Mouse (Mus musculus) cerebellum, adult 11-12 months (tissue): ENCODE results near the gene Rps18.
A peak's percentile ranks its signal among the peaks of the same experiment; 100 is the strongest.
"Not testable (repeated sequence)": the region's sequence is repeated elsewhere in the genome, so short reads cannot be mapped to it uniquely, and the experiment has no call there.

Experiments
- DNase-seq: peaks from one replicate; pipeline ENCODE4 v3.0.0; 2022

Rps18 gene

DNA sequence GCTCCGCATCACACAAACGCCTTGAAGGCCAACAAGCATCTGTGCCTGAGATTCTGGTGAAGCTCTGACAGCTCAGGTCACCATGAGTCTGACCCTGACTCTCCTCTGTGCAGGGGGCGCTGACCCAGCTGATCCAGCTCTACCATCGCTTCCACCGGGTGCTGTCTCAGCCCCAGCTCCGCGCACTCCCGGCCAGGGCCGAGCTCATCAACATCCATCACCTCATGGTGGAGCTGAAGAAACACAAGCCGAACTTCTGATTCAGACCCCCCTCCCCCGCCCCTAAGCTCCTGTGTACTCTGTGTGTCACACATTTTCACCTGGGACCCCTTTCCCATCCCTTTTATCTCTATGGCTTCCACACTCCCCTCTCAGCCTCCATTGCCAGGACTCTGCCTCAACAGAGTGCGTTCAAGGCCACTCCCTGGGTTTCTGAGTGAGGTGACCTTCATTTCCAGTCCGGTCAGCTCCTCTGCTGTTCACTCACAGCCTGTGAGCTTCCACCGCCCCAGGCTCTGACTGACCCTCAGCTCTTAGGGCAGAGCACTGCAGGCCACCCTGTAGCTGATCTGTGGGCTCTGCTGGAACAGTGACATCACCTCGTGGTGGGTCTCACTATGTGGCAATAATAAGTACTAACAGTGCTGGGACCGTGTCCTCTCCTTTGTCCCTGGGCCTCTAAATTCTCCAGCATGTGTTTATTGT lies 10.2 kb upstream of the Rps18 start:
- DNase-seq, result no peak

DNA sequence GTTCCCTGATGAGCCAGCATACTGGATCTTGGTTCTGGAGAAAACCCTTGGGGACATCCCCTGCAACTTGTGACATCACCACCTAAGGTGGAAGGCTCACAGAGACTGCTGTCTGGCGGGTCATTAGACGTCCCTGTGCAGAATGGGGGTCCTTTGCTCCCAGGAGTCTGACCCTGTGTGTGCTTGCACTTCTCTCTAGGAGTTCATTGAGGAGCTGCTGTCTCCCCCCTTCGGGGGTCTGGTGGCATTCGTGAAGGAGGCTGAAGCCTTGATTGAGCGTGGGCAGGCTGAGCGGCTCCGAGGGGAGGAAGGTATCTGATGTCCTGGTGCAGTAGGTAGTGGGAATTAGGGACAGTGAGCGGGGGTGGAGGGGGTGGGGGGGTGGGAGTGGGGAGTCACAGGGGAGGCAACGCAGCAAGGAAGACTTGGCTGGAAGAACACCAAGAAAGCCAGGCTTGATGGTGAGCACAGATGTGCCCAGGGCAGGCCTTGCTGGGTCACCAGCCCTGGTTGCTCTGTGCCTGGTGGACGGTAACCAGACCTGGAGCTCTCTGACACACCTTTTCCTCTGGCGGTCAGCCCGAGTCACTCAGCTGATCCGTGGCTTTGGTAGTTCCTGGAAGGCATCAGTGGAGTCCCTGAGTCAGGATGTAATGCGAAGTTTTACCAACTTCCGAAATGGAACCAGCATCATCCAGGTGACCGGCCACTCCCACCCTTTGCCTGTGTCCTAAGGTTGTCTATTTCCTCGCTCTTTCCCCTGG lies 9.5 kb upstream of the Rps18 start:
- DNase-seq, result no peak

DNA sequence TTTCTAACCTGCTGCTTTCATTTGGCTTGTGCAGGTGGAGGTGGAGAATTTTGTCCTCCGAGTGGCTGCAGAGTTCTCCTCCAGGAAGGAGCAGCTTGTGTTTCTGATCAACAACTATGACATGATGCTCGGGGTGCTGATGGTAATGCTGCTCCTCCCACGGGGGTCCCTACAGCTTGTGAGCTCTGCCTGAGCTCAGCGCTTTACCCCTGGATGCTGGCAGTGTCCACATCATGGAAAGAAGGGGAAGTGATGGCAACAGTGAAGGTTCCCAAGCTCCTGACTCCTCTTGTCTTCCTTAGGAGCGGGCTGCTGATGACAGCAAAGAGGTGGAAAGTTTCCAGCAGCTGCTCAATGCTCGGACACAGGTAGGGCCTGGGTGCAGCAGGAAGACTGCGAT lies 7.1 kb upstream of the Rps18 start:
- DNase-seq, result no peak

DNA sequence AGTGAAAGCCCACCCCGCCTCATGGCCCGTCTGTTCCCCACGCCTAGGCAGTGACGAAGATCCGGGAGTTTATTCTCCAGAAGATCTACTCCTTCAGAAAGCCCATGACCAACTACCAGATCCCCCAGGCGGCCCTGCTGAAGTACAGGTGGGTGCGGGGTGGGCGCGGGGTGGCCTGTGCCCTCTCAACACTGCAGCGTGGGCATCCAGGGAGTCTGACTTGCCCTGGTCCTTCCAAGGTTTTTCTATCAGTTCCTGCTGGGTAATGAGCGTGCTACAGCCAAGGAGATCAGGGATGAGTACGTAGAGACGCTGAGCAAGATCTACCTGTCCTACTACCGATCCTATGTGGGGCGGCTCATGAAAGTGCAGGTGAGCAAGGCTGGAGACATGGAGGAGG lies 4.1 kb upstream of the Rps18 start:
- no peak for DNase-seq

DNA sequence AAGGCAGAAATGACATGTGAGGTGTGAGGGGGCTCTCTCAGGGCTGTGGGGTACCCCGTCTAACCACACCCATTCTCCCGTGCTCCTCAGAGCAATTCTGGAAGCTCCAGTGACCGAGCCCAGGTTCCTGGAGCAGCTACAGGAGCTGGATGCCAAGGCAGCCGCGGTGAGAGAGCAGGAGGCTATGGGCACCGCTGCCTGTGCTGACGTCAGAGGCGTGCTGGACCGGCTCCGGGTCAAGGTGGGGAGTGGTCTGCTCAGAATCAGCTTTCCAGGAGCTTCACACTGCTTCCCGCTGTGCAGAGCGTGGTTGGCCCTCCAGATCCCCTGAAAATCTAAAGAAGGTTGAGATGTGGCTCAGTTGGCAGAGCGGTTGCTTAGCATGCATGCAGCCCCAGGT lies 3.3 kb upstream of the Rps18 start:
- DNase-seq, result no peak

DNA sequence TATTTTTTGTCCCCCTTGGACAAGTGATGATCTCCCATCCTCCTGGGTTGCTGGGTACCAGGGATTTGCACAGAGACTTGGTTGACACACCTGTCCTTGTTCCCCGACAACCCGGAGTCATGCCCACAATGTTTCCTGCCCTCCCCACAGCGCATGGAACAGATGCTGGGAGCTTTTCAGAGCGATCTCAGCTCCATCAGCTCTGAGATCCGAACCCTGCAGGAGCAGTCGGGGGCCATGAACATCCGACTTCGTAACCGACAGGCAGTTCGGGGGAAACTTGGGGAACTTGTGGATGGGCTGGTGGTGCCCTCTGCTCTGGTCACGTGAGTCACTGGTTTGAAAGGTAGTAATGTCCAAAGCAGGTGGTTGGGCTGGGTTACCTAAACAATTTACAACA lies 2.6 kb upstream of the Rps18 start:
- no peak for DNase-seq

DNA sequence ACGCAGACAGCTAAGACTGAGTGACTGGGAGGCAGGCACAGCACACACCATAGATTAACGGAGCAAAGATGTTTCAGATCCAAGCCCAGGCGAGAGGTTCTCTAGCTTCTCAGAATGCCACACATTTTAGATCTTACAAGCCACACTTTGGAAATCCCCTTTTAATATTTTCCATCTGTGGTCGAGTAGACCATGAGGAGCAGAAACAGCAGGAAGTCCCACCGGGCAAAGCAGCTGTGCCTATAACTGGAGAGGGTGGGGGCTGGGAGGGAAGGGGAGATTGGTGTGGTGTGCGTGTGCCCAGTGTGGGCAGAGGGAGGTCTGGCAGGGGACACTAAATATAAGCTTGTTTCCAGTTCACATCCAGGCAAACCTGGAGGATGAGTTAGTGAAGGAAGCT lies 1.7 kb upstream of the Rps18 start:
- DNase-seq, result no peak

DNA sequence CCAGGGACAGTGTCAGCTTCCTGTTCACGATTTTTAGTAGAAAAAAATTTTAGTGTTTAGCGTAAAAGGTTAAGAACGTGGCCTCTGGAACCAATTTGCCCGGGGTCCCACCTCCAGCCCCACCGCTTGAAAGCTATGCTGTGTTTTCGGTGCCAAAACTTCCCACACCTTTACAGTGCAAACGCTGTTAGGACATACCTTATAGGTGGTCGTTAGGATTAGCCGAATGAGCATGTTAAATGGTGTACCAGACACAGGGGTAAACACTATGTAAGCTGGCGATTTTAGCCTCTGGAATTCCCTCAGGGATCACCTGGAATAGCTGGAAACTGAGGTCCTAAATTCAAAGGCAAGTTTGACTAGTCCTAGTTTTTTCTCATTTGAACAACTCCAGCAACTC lies 535 bp upstream of the Rps18 start:
- no peak for DNase-seq

DNA sequence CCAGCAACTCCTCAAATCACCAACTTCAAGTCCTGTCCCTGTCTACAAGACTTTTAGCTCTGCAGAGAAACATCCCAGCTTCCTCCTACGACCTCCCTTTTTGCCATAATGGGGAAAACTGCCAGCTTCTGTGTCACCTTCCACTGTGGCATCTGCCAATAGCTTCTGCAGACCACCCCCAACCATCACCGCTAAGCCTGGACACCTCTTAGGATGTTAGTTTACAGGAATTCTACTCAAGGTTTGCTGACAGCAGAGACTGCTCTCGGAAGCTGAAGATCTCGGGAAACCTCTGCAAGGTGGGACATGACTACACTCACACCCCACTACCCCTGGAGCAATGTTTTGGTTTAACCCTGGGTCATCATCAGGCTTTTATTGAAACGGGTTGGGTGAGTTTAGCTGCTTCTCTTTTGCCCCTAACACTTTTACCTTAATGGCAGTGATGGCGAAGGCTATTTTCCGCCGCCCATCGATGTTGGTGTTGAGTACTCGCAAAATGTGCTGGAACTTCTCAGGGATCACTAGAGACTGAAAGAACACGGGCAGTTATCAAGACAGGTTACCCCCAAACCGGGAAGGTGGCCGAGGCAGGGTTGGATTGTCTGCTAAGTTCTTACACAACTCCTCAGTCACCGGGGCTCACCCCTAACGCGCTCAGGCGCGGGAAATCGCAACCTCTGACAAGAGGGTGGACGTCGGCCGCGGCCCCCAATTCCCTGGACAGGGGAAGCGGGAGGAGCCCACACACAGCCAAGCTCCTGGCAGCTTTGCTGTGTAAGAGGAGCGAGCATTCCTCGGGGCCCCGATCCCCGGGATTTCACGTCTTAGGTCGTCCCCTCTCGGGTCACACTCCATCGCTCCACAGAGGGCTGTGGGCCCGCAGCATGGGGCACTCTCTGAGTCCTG lies 901 bp downstream of the Rps18 start:
- DNase-seq, result no peak

DNA sequence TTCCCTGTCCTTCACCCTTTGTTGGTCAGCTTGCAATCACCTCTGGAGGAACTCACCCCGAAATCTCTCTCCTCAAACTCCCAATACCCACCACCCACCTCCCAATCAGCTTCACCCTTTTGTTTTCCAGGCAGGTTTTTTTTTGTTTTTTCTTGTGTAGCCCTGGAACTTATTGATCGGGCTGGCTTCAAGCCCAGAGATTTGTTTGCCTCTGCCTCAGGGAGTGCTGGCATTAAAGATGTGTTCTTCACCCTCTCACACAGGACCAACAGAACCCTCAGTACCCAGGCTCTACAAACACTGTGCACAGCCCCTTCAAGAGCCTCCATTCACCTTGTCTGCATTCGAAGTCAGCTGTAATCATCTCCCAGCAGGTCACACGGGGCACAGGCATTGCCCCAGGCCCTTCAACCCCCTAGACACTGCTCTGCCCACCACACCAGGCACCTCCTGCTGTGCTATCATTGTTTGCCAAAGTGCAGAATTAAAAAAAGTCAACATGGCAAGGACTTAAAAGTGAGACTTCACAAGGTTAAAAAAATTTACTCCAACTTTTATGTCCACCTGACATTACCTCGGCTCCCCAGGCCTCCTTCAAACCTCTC lies 1.7 kb downstream of the Rps18 start:
- no peak for DNase-seq

DNA sequence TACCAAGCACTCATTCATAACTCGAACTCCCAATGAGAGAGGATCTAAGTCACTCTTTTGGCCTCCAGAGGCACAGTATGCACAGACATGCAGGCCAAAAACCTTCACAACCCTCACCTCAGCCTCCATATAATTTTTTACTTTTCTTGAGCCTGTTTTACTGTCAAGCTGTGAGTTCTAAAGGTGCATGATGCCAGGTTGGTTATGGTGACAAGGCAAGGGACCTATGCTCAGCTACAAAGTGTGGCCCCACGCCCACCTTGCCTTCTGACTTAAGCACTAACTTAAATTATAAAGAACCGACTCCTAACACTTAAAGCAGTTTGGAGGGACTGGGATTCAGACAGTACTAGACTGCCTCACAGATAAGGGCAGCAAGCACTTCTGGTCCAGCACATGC lies 2.5 kb downstream of the Rps18 start:
- DNase-seq, result no peak

DNA sequence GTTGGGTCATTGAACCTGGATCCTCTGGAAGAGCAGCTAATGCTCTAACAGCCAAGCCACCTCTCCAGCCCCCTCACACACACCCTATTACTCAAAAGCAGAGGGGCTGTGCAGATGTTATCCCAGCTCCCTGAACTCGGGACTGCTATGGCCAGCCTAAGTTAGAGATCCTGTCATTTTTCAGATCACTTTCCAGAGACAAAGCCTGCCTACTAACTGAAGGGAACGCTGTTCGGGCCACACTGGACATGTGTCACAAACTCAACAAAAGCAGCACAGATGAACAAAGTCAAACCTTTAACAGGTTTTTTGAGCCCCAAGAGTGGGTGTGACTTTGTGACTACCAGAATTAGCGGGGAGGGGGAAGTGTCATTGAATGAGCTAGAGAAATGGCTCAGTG lies 2.9 kb downstream of the Rps18 start:
- no peak for DNase-seq

DNA sequence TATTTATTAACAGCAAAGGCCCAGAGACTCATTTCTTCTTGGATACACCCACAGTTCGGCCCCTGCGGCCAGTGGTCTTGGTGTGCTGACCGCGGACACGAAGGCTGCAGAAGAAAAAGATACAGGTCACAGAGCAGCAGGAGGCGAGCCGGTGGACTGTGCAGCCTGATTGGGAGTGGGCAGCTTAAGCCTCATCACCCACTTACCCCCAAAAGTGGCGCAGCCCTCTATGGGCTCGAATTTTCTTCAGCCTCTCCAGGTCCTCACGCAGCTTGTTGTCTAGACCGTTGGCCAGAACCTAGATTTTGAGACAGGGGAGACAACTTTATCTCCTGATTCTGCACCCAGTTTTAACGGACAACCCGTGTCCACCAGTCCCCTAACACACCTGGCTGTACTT lies 3.8 kb downstream of the Rps18 start:
- DNase-seq, result not testable (repeated sequence)

DNA sequence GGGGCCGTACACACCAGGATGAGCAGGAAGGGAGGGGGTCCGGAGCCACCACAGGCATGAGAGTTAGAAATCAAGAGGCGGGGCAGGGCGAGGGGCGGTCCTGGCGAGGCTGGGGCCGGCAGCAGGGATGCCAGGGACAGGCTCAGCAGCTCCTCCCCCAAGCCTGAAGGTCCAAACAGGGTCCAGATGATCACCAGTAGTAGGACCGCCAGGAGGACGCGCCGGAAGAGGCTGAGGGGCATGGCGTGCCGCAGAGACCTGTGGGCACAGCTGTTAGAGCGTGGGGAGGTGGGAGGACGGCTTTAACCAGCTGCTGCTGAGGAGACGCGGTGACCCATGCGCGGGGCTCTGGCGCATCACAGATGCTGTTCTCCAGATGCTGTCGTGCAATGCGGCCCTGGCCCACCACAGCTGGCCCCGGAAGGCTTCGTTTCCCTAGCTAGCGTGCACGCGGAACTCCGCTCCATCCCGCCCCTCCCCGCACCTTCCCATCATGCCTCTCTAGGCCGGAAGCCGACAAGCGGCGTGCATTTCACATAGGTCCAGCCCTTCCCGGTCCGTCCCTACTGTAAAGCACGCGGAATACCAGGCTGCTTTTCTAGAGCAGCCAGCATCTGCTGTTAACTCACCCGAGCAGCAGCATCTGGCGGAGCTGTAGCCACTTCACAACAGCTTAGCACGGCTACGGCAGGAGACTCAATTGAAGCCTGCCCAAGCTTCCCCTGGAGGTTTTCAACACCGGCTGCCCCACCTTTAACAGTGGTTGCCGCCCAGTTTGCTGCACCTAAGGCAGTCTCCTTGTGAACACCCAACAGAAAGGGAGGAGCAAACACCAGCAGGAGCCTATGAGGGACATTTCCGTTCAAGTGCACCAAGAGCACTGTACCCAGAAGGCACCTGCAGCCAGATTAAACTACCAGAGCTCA lies 4.5 kb downstream of the Rps18 start, which contains the start of gene B3galt4:
TSS of gene B3galt4 (minus strand) at position 468 of the 926 bp plus-strand sequence.
- peak; percentile 73 for DNase-seq

DNA sequence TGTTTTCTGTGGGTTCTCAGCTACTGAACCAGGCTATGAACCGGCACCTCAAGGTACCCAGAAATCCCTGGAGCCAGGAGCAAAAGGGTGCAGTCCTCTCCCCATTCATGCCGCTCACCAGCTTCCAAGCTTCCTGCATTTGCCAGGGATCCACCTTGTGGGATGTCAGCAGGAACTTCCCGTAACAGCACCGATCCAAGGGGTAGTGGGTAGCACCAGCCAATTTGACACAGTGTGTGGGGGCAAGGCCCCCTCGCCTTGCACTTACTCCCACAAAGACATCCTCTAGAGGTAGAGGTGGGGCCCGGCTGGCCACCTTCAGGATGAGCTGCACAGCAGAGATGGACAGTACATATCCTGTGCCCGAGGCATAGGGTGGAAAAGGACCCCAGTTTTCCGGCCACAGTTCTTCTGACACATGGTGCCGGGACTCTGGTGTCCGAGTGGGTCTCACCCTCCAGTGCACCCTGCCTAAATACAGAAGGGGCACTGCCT lies 5.6 kb downstream of the Rps18 start:
- DNase-seq, result no peak

DNA sequence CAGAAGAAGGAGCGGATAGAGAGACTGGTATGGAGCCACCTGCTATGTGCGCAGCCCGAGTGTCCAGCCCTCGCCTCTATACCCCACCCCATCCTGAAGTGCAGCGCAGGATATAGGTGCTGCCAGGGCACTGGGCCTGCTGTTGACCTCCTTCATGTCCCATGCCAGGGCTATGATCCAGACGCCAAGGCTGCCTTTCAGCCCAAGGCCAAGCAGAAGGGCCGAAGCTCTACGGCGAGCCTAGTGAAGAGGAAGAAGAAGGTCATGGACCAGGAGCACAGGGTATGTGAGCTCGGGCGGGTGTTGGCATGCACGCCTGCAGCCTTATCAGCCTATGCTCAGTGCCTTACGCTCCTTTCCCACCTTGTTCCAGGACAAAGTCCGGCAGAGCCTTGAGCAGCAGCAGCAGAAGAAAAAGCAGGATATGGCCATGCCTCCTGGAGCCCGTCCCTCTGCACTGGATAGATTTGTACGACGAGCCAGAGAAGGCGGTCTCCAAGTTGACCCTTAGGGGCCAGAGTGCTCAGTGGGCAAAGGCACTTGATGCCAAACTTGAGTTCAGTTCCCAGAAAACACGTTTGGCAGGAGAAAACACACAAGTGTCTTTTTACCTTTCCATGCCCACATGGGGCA lies 6.8 kb downstream of the Rps18 start:
- DNase-seq, result peak; percentile 30

DNA sequence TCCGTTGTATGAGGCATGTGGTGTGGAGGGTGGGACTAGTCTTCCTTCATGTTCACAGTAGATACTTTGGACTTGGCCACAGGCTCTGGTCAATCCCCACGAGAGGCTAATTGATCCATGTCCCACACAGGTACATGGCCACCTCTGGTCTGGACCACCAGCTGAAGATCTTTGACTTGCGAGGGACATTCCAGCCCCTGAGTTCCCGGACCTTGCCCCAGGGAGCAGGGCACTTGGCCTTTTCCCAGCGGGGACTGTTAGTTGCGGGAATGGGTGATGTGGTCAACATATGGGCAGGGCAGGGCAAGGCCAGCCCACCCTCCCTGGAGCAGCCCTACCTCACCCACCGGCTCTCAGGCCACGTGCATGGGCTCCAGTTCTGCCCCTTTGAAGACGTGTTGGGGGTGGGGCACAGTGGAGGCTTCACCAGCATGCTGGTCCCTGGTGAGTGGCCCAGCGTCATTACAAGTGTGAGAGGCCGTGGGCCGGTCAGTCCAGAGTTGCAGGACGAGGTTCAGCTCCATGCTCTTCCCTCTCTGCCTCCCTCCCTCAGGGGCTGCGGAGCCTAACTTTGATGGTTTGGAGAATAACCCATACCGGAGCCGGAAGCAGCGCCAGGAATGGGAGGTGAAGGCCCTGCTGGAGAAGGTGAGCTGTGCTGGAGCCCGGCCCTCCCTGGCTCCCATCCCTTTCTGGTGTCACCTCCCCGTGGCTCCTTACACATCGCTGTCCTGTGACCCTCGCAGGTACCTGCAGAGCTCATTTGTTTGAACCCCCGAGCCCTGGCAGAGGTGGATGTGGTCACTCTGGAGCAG lies 7.5 kb downstream of the Rps18 start:
- DNase-seq, result no peak

DNA sequence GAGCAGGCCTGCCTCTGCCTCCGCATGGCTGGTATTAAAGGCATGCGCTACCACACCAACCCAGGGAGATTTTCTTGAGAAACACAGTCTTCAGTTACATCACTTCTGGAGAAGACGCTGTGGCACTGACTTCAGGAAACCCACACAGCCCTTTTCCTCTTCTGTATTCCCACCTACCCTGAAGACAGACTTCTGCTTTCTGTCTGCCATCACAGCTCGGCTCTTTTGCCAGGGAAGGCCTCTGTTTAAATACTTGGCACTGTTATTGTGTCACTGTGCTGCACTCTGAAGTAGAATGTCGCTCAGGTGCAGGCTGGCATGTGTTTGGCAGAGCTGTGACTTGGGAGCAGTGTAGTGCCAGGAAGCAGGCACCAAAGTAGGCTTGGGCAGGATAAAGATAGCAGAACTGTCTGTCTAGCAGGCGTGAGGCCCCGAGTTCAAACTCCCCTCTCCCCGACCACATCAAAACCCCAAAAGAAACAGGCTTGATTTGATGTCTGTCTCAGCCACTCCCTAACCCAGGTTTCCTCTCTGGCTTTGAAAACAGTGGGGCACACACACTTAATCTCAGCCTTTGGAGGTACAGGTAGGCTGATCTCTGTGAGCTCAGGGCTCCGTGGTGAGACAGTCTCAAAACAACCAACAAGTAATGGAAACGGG lies 8.2 kb downstream of the Rps18 start:
- no peak for DNase-seq

DNA sequence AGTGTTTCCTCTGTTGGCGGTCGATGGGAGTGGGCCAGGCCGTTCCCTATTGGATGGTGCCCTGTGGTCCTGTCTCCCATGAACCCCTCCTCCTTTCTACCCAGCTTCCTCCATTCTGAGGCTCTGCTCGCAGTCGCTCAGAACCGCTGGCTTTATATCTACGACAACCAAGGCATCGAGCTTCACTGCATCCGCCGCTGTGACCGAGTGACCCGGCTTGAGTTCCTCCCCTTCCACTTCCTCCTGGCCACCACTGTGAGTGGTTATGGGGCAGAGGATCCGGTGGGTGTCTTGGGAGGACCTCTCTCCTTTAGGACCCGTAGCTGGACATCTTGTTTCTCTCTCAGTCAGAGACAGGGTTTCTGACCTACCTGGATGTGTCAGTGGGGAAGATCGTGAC lies 12.3 kb downstream of the Rps18 start:
- no peak for DNase-seq

DNA sequence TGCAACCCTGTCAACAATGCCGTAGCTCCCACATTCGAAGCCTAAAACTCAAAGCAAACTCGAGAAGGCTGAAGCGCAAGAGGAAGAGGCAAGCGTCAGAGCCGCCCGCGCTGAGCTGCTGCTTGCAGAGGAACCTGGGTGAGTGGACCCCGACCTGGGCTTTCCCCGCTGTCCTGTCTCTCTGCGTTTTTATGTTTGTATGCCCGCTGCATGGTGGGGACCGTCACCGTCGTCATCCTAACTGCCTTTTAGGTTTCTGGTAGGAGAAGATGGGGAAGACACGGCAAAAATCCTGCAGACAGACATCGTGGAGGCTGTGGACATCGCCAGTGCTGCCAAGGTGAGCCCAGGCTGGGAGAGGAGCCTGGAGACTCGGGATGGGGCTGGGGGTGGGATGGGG lies 14.4 kb downstream of the Rps18 start:
- no peak for DNase-seq
